Mouse (Mus musculus) olfactory bulb, adult 2 months (tissue): ENCODE data around the gene Slc7a5.

Experiments
- CTCF ChIP-seq: fragments of 200-500 bp; IDR thresholded peaks from 2 replicates; pipeline ENCODE4 v1.5.1; 2012; ENCODE audit warnings: low read depth, mild to moderate bottlenecking, low read length, moderate library complexity; ENCODE audit not compliant: insufficient read depth
- POLR2A ChIP-seq: fragments of 200-500 bp; IDR thresholded peaks from 2 replicates; pipeline ENCODE4 v1.6.1; 2012; ENCODE audit warnings: mild to moderate bottlenecking, low read depth, low read length, moderate library complexity; ENCODE audit not compliant: insufficient read depth

- TF ChIP-seq CTCF: no peak
- TF ChIP-seq POLR2A: no peak
These were observed 10.9 kb downstream of the Slc7a5 start for GRCm38 (mm10) chr8:121896476-121897145.
